Mouse (Mus musculus) T-cell, adult 2 months (primary cell): ENCODE measurements around the gene Ccdc85b.
A peak's percentile ranks its signal among the peaks of the same experiment; 100 is the strongest.

Experiments used
- DNase-seq: peaks from one replicate; pipeline ENCODE4 v3.0.0; 2022; ENCODE audit warnings: low spot score

Ccdc85b gene

GRCm38 (mm10) chr19:5455568-5455967 lies 2.1 kb downstream of the Ccdc85b start:
- no peak for DNase-seq

GRCm38 (mm10) chr19:5455037-5455436 lies 2.7 kb downstream of the Ccdc85b start:
- no peak for DNase-seq

DNA sequence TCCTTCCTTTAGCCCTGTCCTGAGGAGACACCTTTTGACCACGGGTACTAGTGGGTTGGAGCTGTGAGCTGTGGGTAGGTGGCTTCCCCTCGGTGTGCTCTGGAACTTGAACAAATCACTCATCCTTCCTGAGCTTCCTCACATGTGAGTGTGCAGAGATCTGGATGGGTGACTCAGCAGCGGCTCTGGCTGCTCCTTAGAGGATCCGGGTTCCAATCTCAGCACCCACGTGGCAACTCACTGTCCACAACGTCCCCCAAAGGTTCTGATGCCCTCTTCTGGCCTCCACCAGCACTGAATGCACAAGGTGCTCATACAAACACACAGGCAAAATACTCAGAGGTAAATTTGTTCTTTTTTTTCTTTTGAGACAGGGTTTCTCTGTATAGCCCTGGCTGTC lies 5.9 kb downstream of the Ccdc85b start:
- DNase-seq, result no peak

DNA sequence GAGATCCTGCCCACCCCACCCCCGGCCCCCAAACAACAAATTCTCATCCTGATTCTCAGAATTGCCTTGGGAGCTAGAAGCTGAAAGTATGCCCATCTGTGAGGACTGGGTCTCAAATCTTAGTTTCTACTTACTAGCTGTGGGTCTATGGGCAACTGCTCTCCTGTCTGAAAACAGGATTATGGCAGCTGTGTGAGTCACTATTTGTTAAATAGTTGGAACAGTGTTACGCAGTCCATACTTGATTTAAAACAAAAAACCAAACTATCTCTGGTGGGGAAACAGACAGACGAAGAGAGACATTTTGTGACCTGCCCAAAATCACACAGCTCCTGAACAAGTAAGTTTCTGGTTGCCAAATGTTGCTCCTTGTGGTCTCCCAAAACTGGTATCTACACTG lies 8.0 kb downstream of the Ccdc85b start:
- DNase-seq, result no peak

DNA sequence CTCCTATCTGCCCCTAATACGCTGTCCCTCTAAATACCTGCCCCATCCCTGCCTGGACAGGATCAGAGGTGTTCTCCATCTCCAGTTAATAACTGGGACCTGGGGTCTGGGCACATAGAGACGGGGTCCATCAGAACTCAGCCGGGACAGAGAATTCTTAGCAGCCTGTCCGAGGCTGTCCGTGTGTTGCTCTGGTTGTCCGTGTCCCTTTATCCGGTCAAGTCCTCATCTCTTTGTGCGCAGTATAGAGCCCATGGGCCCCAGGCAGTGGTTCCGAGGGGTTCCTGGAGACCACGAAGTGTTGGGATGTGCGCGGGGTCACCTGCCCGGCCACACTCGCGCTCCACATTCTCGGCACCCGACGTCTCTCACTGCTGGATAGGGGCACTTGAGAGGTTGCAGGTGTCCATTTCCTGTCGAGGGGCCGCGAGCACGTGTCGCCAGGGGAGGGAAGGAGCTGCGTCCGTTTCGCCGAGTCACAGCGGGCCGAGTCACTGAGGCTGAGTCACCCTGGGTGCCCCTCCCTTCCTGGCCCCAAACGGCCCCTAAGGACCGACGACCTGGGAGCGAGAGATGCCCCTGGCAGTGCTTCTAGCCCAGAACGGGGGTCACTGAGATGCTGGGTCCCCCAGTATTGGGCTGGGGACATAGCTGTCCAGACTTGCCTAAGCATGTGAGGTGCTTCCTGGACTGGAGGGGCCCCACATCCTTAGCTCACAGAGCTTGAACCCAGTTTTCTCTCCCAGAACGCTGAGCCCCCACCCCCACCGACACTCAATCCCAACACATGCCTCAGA lies 9.1 kb downstream of the Ccdc85b start:
- DNase-seq, result peak; percentile 33

- DNase-seq, result peak; percentile 88
Observed at GRCm38 (mm10) chr19:5447515-5448353, 10.0 kb downstream of the Ccdc85b start, which contains the start of gene Fosl1. Fosl1 (plus strand) TSS chr19:5447547.

GRCm38 (mm10) chr19:5445747-5446146 lies 11.9 kb downstream of the Ccdc85b start:
- no peak for DNase-seq

GRCm38 (mm10) chr19:5444954-5445353 lies 12.7 kb downstream of the Ccdc85b start:
- no peak for DNase-seq

DNA sequence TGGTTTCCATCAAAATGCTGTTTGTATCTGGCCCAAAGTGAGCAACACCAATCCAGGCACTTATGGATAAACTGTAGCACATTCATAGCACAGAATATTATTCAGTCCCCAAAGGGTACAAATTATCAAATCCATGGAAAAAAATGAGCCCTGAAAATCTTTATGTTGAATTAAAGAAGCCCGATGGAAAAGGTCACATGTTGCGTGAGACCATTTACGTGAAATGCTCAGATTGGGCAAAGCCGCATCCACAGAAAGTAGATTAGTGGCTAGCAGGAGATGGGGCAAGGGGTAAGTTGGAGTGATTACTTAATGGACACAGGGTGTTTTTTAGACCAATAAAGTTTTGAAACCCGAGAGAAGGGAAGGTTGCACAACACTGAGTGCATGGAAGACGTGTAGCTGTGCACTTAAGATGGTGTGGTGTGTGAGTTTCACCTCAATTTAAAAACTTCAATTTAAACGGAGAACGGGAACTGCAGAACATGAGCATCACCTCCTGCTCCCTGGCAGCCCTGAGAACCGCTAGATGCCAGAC lies 13.3 kb downstream of the Ccdc85b start:
- DNase-seq, result no peak

GRCm38 (mm10) chr19:5433951-5434350 lies 23.7 kb downstream of the Ccdc85b start:
- DNase-seq, result no peak

GRCm38 (mm10) chr19:5432992-5433852 lies 24.5 kb downstream of the Ccdc85b start:
- DNase-seq, result peak; percentile 65

DNA sequence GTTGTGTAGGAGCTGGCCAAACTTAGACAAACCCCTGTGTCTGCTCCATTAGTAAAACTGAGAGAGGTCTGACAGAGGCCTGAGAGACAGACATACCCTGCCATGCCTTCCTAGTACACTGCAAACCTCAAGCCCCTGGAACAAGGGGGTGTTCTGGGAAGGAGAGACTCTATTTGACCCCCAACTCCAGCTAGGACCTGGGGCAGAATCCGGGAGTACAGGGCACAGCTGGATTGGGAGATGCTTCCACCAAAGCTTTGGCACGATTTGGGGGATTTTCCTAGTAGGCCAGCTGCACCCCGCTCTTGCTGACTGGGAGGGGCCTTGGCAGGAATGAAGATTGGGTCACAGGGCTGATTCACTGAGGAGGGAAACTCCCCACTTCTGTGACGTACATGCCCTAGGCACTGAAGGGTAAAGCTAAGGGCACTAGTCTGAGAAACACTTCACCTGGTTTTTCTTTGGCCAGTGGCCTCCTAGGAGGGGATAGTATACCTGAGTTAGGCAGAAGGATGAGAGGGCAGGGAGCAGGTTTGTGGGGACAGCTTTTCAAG lies 25.7 kb downstream of the Ccdc85b start:
- no peak for DNase-seq

DNA sequence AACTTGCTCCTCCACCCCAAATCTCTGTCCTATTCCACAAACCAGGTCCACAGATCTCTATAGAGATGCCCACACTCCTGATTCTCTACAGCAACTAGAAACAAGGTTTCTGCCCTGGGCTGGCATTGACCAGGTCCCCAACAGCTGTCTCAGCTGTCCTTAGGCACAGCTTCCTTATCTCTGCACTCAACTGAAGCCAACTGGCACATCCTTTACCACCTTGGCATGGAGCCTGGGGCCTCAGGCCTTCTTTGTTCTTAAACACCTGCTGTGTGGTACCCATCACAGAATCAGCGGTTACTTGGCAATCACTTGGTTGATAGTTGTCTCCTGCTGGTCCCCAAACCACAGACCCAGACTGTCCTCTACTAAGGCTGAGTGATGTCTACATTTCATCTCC lies 27.3 kb downstream of the Ccdc85b start:
- no peak for DNase-seq

GRCm38 (mm10) chr19:5429806-5430205 lies 27.9 kb downstream of the Ccdc85b start:
- DNase-seq, result no peak

GRCm38 (mm10) chr19:5429219-5429618 lies 28.5 kb downstream of the Ccdc85b start:
- no peak for DNase-seq

- peak; percentile 41 for DNase-seq
Observed at GRCm38 (mm10) chr19:5428083-5428482, 29.6 kb downstream of the Ccdc85b start.

DNA sequence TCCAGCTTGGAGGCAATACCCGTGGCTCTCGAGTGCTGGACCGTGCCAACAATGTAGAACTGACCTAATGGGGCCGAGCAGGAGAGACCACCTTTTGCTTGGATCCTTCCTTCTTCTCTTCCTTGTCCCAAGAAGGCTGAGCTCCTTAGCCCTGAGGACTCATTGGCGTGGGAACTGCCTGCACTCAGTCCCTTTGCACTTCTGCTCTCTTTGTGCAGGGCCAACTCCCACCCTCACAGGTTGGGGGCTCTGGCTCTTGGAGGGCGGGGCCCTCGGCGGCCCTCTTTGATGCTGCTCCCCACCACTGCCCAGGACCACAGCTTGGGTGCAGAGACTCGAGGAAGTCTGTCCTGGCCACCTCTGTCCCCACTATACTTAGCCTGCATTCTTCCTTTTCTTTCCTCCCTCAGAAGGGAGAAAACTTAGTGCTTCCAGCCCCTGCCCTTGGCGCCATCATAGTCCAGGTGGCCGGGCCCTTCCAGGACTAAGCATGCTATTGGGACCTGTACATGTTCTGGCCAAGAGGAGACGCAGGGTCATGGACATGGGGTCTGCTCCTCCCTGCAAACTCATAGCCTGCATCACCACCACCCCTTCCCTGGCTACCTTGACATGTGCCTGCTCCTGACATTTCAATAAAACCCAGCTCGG lies 30.9 kb downstream of the Ccdc85b start:
- DNase-seq, result no peak

DNA sequence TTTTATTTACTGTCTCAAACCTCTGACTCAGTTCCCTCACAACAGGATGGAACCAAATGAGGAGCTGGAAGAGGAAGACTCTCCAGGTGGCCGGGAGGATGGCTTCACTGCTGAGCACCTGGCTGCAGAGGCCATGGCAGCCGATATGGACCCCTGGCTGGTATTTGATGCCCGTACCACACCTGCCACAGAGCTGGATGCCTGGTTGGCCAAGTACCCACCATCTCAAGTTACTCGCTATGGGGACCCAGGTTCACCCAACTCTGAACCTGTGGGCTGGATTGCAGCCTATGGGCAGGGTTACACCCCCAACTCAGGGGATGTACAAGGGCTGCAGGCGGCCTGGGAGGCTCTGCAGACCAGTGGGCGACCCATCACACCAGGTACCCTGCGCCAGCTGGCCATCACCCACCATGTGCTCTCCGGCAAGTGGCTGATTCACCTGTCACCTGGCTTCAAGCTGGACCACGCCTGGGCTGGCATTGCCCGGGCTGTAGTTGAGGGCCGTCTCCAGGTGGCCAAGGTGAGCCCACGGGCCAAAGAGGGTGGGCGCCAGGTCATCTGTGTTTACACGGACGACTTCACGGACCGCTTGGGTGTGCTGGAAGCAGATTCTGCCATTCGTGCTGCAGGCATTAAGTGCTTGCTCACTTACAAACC lies 31.7 kb downstream of the Ccdc85b start:
- no peak for DNase-seq

GRCm38 (mm10) chr19:5424782-5425741 lies 32.6 kb downstream of the Ccdc85b start, which contains the start of the genes Drap1 and AI837181:
Drap1 (minus strand) TSS chr19:5424979.
AI837181 (plus strand) TSS chr19:5425144.
- peak; percentile 89 for DNase-seq
